Mouse (Mus musculus) A20 (cell line): ENCODE results near the gene Il34.
A peak's percentile ranks its signal among the peaks of the same experiment; 100 is the strongest.

Source experiments
- DNase-seq: peaks from one replicate; pipeline ENCODE4 v3.0.0-alpha.2; 2011; ENCODE audit warnings: low read depth, low spot score

The Il34 gene

GRCm38 (mm10) chr8:110711271-110711934 lies 94.3 kb downstream of the Il34 start:
- DNase-seq, result no peak

GRCm38 (mm10) chr8:110710593-110710992 lies 95.1 kb downstream of the Il34 start:
- no peak for DNase-seq

GRCm38 (mm10) chr8:110708429-110708828 lies 97.3 kb downstream of the Il34 start:
- no peak for DNase-seq

GRCm38 (mm10) chr8:110706288-110706870 lies 99.3 kb downstream of the Il34 start:
- no peak for DNase-seq

- DNase-seq, result no peak
These were observed 100.1 kb downstream of the Il34 start for GRCm38 (mm10) chr8:110705391-110706287.

GRCm38 (mm10) chr8:110704103-110704502 lies 101.6 kb downstream of the Il34 start:
- no peak for DNase-seq

GRCm38 (mm10) chr8:110703460-110704061 lies 102.2 kb downstream of the Il34 start:
- DNase-seq, result peak; percentile 61

- no peak for DNase-seq
These were observed 102.9 kb downstream of the Il34 start for GRCm38 (mm10) chr8:110702636-110703459.

- DNase-seq, result no peak
These were observed 105.2 kb downstream of the Il34 start for GRCm38 (mm10) chr8:110700561-110700960.

GRCm38 (mm10) chr8:110699501-110699900 lies 106.2 kb downstream of the Il34 start:
- no peak for DNase-seq

- DNase-seq, result no peak
These were observed 107.6 kb downstream of the Il34 start for GRCm38 (mm10) chr8:110698098-110698497.

GRCm38 (mm10) chr8:110697571-110697970 lies 108.2 kb downstream of the Il34 start:
- DNase-seq, result no peak

GRCm38 (mm10) chr8:110696051-110696450 lies 109.7 kb downstream of the Il34 start:
- no peak for DNase-seq

GRCm38 (mm10) chr8:110695431-110695830 lies 110.3 kb downstream of the Il34 start:
- no peak for DNase-seq

GRCm38 (mm10) chr8:110694826-110695225 lies 110.9 kb downstream of the Il34 start:
- no peak for DNase-seq

- no peak for DNase-seq
These were observed 111.5 kb downstream of the Il34 start for GRCm38 (mm10) chr8:110694226-110694625.
